In genomic region chr16:57243205-57243857, GRCm38 (mm10) we compare ENCODE assay signal across 8 mouse cellular contexts. TPM values are rescaled to one million over a fixed set of nuclear protein-coding genes. Genes with fewer than 3 reads are reported as not detected.
DNase-seq lines count a peak whose midpoint lies in the region; ATAC-seq lines count a peak whose summit lies in the region.

No protein-coding gene starts in this region.

- peak; percentile 8 for DNase-seq in gastrocnemius, adult 18-20 months (ENCODE audit: low spot score)
- no peak for DNase-seq in gastrocnemius, adult 8-10 months (ENCODE audit: low spot score in 2 of 2)
- DNase-seq in CD8-positive naive resting alpha-beta T cell, adult 2 months (ENCODE audit: low read depth in 2 of 2, low spot score in 2 of 2), result peak; percentile 20 to 35
- DNase-seq in heart, adult 9 months (ENCODE audit: low spot score in 2 of 2), result peak; percentile 35 to 38
- DNase-seq in frontal cortex, adult 2 months (ENCODE audit: extremely low spot score in 1 of 2, low spot score in 1 of 2), result no peak
- DNase-seq in left cerebral cortex, adult 18-20 months (ENCODE audit: low spot score in 2 of 2), result no peak

- no peaks in the 10 kb centered on the region for H3K36me3 ChIP-seq in limb, embryonic 12.5 days
- H3K36me3 ChIP-seq in stomach, embryonic 15.5 days, result no peaks in the 10 kb centered on the region

- no peak overlapping the region for H3K4me3 ChIP-seq in limb, embryonic 12.5 days (replicated peaks)
- H3K4me3 ChIP-seq in stomach, embryonic 15.5 days (replicated peaks), result no peak overlapping the region

- H3K4me2 ChIP-seq in limb, embryonic 12.5 days, result no peak overlapping the region
- H3K4me2 ChIP-seq in stomach, embryonic 15.5 days, result peak overlapping the region; percentile 15; the same call in 1 of the 2 replicates

- 23% methylated on average over 10 of the region's 10 CpGs for WGBS in limb, embryonic 12.5 days
- WGBS in stomach, embryonic 15.5 days, result 43% methylated on average over 10 of the region's 10 CpGs

- 0 out of 2 replicates have a peak, but pooled peaks cover 3% of the 10 kb centered on the region for H3K4me1 ChIP-seq in limb, embryonic 12.5 days (replicated peaks)
- H3K4me1 ChIP-seq in stomach, embryonic 15.5 days, result no peaks in the 10 kb centered on the region

- H3K27me3 ChIP-seq in limb, embryonic 12.5 days, result no peaks in the 10 kb centered on the region
- no peaks in the 10 kb centered on the region for H3K27me3 ChIP-seq in stomach, embryonic 15.5 days (replicated peaks)

- ATAC-seq in limb, embryonic 12.5 days (ENCODE audit: insufficient number of reproducible peaks, insufficient read depth, low FRiP score, low TSS enrichment, low read depth), result peak; percentile 59
- no peak; the same call in 1 of the 2 replicates for ATAC-seq in stomach, embryonic 15.5 days (ENCODE audit: insufficient read depth, low FRiP score, low read depth)

- 0 out of 2 replicates have a peak overlapping the region, but pooled peaks have one; percentile 18 for H3K27ac ChIP-seq in limb, embryonic 12.5 days
- H3K27ac ChIP-seq in stomach, embryonic 15.5 days, result no peak overlapping the region

- no peaks in the 10 kb centered on the region for H3K9me3 ChIP-seq in limb, embryonic 12.5 days
- H3K9me3 ChIP-seq in stomach, embryonic 15.5 days, result no peaks in the 10 kb centered on the region

- no peak overlapping the region for H3K9ac ChIP-seq in limb, embryonic 12.5 days (replicated peaks)
- H3K9ac ChIP-seq in stomach, embryonic 15.5 days, result no peak overlapping the region

RNA-seq across cellular contexts. Expression of gene Tbc1d23, which starts 12.0 kb away (rescaled TPM):
- total RNA-seq in gastrocnemius, adult 18-20 months (2021), result 10 to 100 TPM; 16.6 to 19.6 TPM
- 10 to 100 TPM; 19.5 to 23.2 (median 19.7) TPM for total RNA-seq in gastrocnemius, adult 8-10 months (2022)
- 30.8 and 32.1 TPM in 2 replicates for polyA plus RNA-seq in limb, embryonic 12.5 days (2016; fragmentation: Nextera tagmentation; extraction: Ambion mirVana)
- polyA plus RNA-seq in stomach, embryonic 15.5 days (2015; fragmentation: Nextera tagmentation; extraction: Ambion mirVana), result 23.2 and 24.4 TPM in 2 replicates
- polyA plus RNA-seq in frontal cortex, adult 2 months (2012; rRNA removed), result 42.9 and 43.1 TPM in 2 replicates
- total RNA-seq in left cerebral cortex, adult 18-20 months (2021), result 10 to 100 TPM; 45.3 to 45.8 TPM

RNA-seq across cellular contexts. Expression of gene Tmem30c, which starts 49.3 kb away (rescaled TPM):
- not detected for total RNA-seq in gastrocnemius, adult 18-20 months (2021)
- not detected for total RNA-seq in gastrocnemius, adult 8-10 months (2022)
- polyA plus RNA-seq in limb, embryonic 12.5 days (2016; fragmentation: Nextera tagmentation; extraction: Ambion mirVana), result 0.06 and 0.08 TPM in 2 replicates
- polyA plus RNA-seq in stomach, embryonic 15.5 days (2015; fragmentation: Nextera tagmentation; extraction: Ambion mirVana), result 0.05 and 0.06 TPM in 2 replicates
- 1.5 and 1.7 TPM in 2 replicates for polyA plus RNA-seq in frontal cortex, adult 2 months (2012; rRNA removed)
- total RNA-seq in left cerebral cortex, adult 18-20 months (2021), result under 1 TPM in 1 of 2 experiments, not detected in 1; 0.33 TPM

Comparison
In these comparisons a context has a peak if more than half of its experiments do, and no peak if none do; other contexts are left out.
1. DNase-seq: peak in gastrocnemius, adult 18-20 months (single experiment), CD8-positive naive resting alpha-beta T cell, adult 2 months (2 of 2) and heart, adult 9 months (2 of 2); none in gastrocnemius, adult 8-10 months (0 of 2), frontal cortex, adult 2 months (0 of 2) and left cerebral cortex, adult 18-20 months (0 of 2).